Mouse (Mus musculus) MEL (cell line): Measurements from ENCODE around the gene Raver2. TPM values are rescaled to one million over a fixed set of nuclear protein-coding genes. Genes with fewer than 3 reads are reported as not detected.

ENCODE experiments used
- DNase-seq: peaks from one replicate; pipeline ENCODE4 v3.0.0; 2011; ENCODE audit warnings: low read depth, low spot score
- H3K27ac ChIP-seq: 2 replicates; pipeline ENCODE4 v1.5.1; 2012; ENCODE audit warnings: low read depth, mild to moderate bottlenecking, control low read depth, low read length, moderate library complexity; ENCODE audit not compliant: control insufficient read depth
- H3K27me3 ChIP-seq, 2 experiments: fragments of 150-350 bp in 1 of 2; sonication (generic) in 1 of 2; 2 replicates each; pipeline ENCODE4 v1.6.1; 2012; ENCODE audit warnings: low read length in 2 of 2, mild to moderate bottlenecking in 2 of 2, improper control_type of control experiment in 1 of 2, moderate library complexity in 1 of 2; ENCODE audit not compliant: insufficient read depth in 2 of 2, control insufficient read depth in 1 of 2
- H3K36me3 ChIP-seq, 2 experiments: 2 replicates each; pipeline ENCODE4 v1.6.1; 2012 to 2014; ENCODE audit warnings: low read length in 2 of 2, improper control_type of control experiment in 1 of 2, inconsistent platforms in 1 of 2, mild to moderate bottlenecking in 1 of 2; ENCODE audit not compliant: insufficient read depth in 2 of 2, control insufficient read depth in 1 of 2
- H3K4me1 ChIP-seq, 2 experiments: fragments of 150-350 bp in 1 of 2; sonication (generic) in 1 of 2; 2 replicates each; pipeline ENCODE4 v1.6.1; 2012; ENCODE audit warnings: low read length in 2 of 2, improper control_type of control experiment in 1 of 2, mild to moderate bottlenecking in 1 of 2; ENCODE audit not compliant: insufficient read depth in 2 of 2, control insufficient read depth in 1 of 2
- H3K4me3 ChIP-seq, 2 experiments: fragments of 150-350 bp in 1 of 2; sonication (generic) in 1 of 2; 2 replicates each; pipeline ENCODE4 v1.5.1; 2012; ENCODE audit warnings: low read depth in 2 of 2, low read length in 2 of 2, mild to moderate bottlenecking in 2 of 2, moderate library complexity in 2 of 2, control low read depth in 1 of 2, improper control_type of control experiment in 1 of 2; ENCODE audit not compliant: control insufficient read depth in 1 of 2, insufficient read depth in 1 of 2
- H3K79me2 ChIP-seq: 2 replicates; pipeline ENCODE4 v1.6.1; 2012; ENCODE audit warnings: mild to moderate bottlenecking, low read length, moderate library complexity; ENCODE audit not compliant: control insufficient read depth, poor library complexity, insufficient read depth
- H3K9ac ChIP-seq: 2 replicates; pipeline ENCODE4 v1.6.1; 2012; ENCODE audit warnings: low read depth, mild to moderate bottlenecking, control low read depth, low read length, moderate library complexity; ENCODE audit not compliant: control insufficient read depth, poor library complexity, severe bottlenecking
- H3K9me3 ChIP-seq: fragments of 150-350 bp; sonication (generic); replicated peaks from 2 replicates; pipeline ENCODE4 v1.6.1; 2012; ENCODE audit warnings: mild to moderate bottlenecking, low read length, improper control_type of control experiment, moderate library complexity; ENCODE audit not compliant: insufficient read depth
- BHLHE40 ChIP-seq: IDR thresholded peaks from 2 replicates; pipeline ENCODE4 v1.6.1; 2012; ENCODE audit warnings: low read depth, mild to moderate bottlenecking, inconsistent platforms, low read length, improper control_type of control experiment, borderline replicate concordance
- CHD1 ChIP-seq: IDR thresholded peaks from 2 replicates; pipeline ENCODE4 v1.6.1; 2012; ENCODE audit warnings: low read depth, mild to moderate bottlenecking, inconsistent platforms, low read length, improper control_type of control experiment
- CHD2 ChIP-seq: IDR thresholded peaks from 2 replicates; pipeline ENCODE4 v1.6.1; 2011; ENCODE audit warnings: low read length, improper control_type of control experiment
- CTCF ChIP-seq, 3 experiments: IDR thresholded peaks in 2 of 3; conservative IDR thresholded peaks in 1 of 3; 2 replicates each; pipeline ENCODE4 v1.5.1; 2011 to 2012; ENCODE audit warnings: low read length in 3 of 3, low read depth in 2 of 3, mild to moderate bottlenecking in 2 of 3, improper control_type of control experiment in 1 of 3, inconsistent platforms in 1 of 3, mixed read lengths in 1 of 3, moderate library complexity in 1 of 3; ENCODE audit not compliant: control insufficient read depth in 1 of 3, insufficient read depth in 1 of 3, poor library complexity in 1 of 3, severe bottlenecking in 1 of 3
- ELF1 ChIP-seq: IDR thresholded peaks from 2 replicates; pipeline ENCODE4 v1.6.1; 2014; ENCODE audit warnings: low read depth, mild to moderate bottlenecking, inconsistent platforms, low read length, improper control_type of control experiment, moderate library complexity
- EP300 ChIP-seq, 2 experiments: IDR thresholded peaks; 2 replicates each; pipeline ENCODE4 v1.6.1; 2011; ENCODE audit warnings: improper control_type of control experiment in 2 of 2, low read length in 2 of 2, low read depth in 1 of 2, mild to moderate bottlenecking in 1 of 2
- ETS1 ChIP-seq: IDR thresholded peaks from 2 replicates; pipeline ENCODE4 v1.6.1; 2012; ENCODE audit warnings: low read depth, mild to moderate bottlenecking, inconsistent platforms, low read length, improper control_type of control experiment, moderate library complexity
- GATA1 ChIP-seq: IDR thresholded peaks from 2 replicates; pipeline ENCODE4 v1.6.1; 2011; ENCODE audit warnings: low read depth, low read length, improper control_type of control experiment
- MAX ChIP-seq: IDR thresholded peaks from 2 replicates; pipeline ENCODE4 v1.6.1; 2011; ENCODE audit warnings: low read length, improper control_type of control experiment
- MAZ ChIP-seq: IDR thresholded peaks from 2 replicates; pipeline ENCODE4 v1.6.1; 2012; ENCODE audit warnings: low read depth, mild to moderate bottlenecking, inconsistent platforms, low read length, improper control_type of control experiment
- MXI1 ChIP-seq: IDR thresholded peaks from 2 replicates; pipeline ENCODE4 v1.6.1; 2011; ENCODE audit warnings: mild to moderate bottlenecking, low read depth, low read length, improper control_type of control experiment
- MYB ChIP-seq: IDR thresholded peaks from 2 replicates; pipeline ENCODE4 v1.6.1; 2011; ENCODE audit warnings: mild to moderate bottlenecking, low read depth, low read length, improper control_type of control experiment
- MYC ChIP-seq: IDR thresholded peaks from 2 replicates; pipeline ENCODE4 v1.6.1; 2011; ENCODE audit warnings: low read depth, mild to moderate bottlenecking, low read length, improper control_type of control experiment, moderate library complexity
- NELFE ChIP-seq: IDR thresholded peaks from 2 replicates; pipeline ENCODE4 v1.6.1; 2011; ENCODE audit warnings: low read depth, low read length, improper control_type of control experiment
- NRF1 ChIP-seq: IDR thresholded peaks from 2 replicates; pipeline ENCODE4 v1.6.1; 2014; ENCODE audit warnings: low read depth, mild to moderate bottlenecking, inconsistent platforms, low read length, improper control_type of control experiment, moderate library complexity; ENCODE audit not compliant: poor library complexity, insufficient read depth, severe bottlenecking
- POLR2A ChIP-seq, 2 experiments: IDR thresholded peaks; 2 replicates each; pipeline ENCODE4 v1.6.1; 2011 to 2012; ENCODE audit warnings: low read length in 2 of 2, mild to moderate bottlenecking in 2 of 2, control low read depth in 1 of 2, improper control_type of control experiment in 1 of 2, low read depth in 1 of 2, moderate library complexity in 1 of 2; ENCODE audit not compliant: control insufficient read depth in 1 of 2, insufficient read depth in 1 of 2, poor library complexity in 1 of 2
- POLR2AphosphoS2 ChIP-seq: IDR thresholded peaks from 2 replicates; pipeline ENCODE4 v1.6.1; 2011; ENCODE audit warnings: low read length, improper control_type of control experiment
- POLR2AphosphoS5 ChIP-seq: IDR thresholded peaks from 2 replicates; pipeline ENCODE4 v1.6.1; 2012; ENCODE audit warnings: low read depth, borderline replicate concordance, mild to moderate bottlenecking, inconsistent platforms, low read length, moderate library complexity, mixed read lengths
- RCOR1 ChIP-seq: IDR thresholded peaks from 2 replicates; pipeline ENCODE4 v1.6.1; 2012; ENCODE audit warnings: low read depth, mild to moderate bottlenecking, inconsistent platforms, low read length, improper control_type of control experiment
- SMC3 ChIP-seq: IDR thresholded peaks from 2 replicates; pipeline ENCODE4 v1.6.1; 2011; ENCODE audit warnings: low read depth, low read length, improper control_type of control experiment
- TAL1 ChIP-seq: IDR thresholded peaks from 2 replicates; pipeline ENCODE4 v1.6.1; 2012; ENCODE audit warnings: mild to moderate bottlenecking, inconsistent platforms, low read length, moderate library complexity, mixed read lengths
- TBP ChIP-seq: IDR thresholded peaks from 2 replicates; pipeline ENCODE4 v1.8.0; 2011; ENCODE audit warnings: low read depth, low read length, improper control_type of control experiment
- TCF12 ChIP-seq: IDR thresholded peaks from 2 replicates; pipeline ENCODE4 v1.6.1; 2014; ENCODE audit warnings: low read depth, mild to moderate bottlenecking, inconsistent platforms, low read length, improper control_type of control experiment, moderate library complexity
- UBTF ChIP-seq: IDR thresholded peaks from 2 replicates; pipeline ENCODE4 v1.6.1; 2012; ENCODE audit warnings: low read depth, mild to moderate bottlenecking, inconsistent platforms, low read length, improper control_type of control experiment, moderate library complexity, borderline replicate concordance; ENCODE audit not compliant: insufficient read depth
- USF1 ChIP-seq: IDR thresholded peaks from 2 replicates; pipeline ENCODE4 v1.6.1; 2014; ENCODE audit warnings: low read depth, mild to moderate bottlenecking, inconsistent platforms, low read length, improper control_type of control experiment, moderate library complexity
- ZC3H11A ChIP-seq: IDR thresholded peaks from 2 replicates; pipeline ENCODE4 v1.6.1; 2012; ENCODE audit warnings: low read depth, mild to moderate bottlenecking, inconsistent platforms, low read length, improper control_type of control experiment
- ZKSCAN1 ChIP-seq: IDR thresholded peaks from 2 replicates; pipeline ENCODE4 v1.6.1; 2012; ENCODE audit warnings: low read depth, mild to moderate bottlenecking, inconsistent platforms, low read length, improper control_type of control experiment, moderate library complexity
- ZMIZ1 ChIP-seq: IDR thresholded peaks from 2 replicates; pipeline ENCODE4 v1.6.1; 2012; ENCODE audit warnings: low read depth, mild to moderate bottlenecking, inconsistent platforms, low read length, improper control_type of control experiment, moderate library complexity
- ZNF384 ChIP-seq: IDR thresholded peaks from 2 replicates; pipeline ENCODE4 v1.6.1; 2012; ENCODE audit warnings: low read depth, mild to moderate bottlenecking, inconsistent platforms, low read length, improper control_type of control experiment
- polyA plus RNA-seq, 2 experiments: library from polyadenylated mRNA; stranded (reverse) in 1 of 2; unstranded in 1 of 2; fragments of >175 nt in 1 of 2; fragments of >200 nt in 1 of 2; gene quantifications; 2 replicates each; pipeline versions ENCODE4 v1.2.1 to v1.2.4; 2012; ENCODE audit warnings: low replicate concordance in 2 of 2, low read depth in 1 of 2; ENCODE audit not compliant: insufficient read length in 2 of 2, insufficient read depth in 1 of 2, missing spikeins in 1 of 2
- total RNA-seq: library from RNA; depleted of rRNA; stranded (reverse); fragments of 300-350 nt; gene quantifications from 2 replicates; pipeline ENCODE4 v1.2.3, GENCODE M21; 2012

Raver2 gene
- total and polyA plus RNA-seq, 3 experiments: 0.03 to 0.04 TPM; not detected in 1

GRCm38 (mm10) chr4:101197421-101198170, 128.8 kb downstream of the Raver2 start:
- Histone ChIP-seq H3K9me3 (no peaks in the 10 kb centered on the region), H3K9ac (no peak overlapping the region), H3K27me3 (no peaks in the 10 kb centered on the region), H3K79me2 (peaks cover 7% of the 10 kb centered on the region; the same call in 1 of the 2 replicates), H3K27ac (no peak overlapping the region; the same call in 1 of the 2 replicates), H3K4me3 (no peak overlapping the region), H3K4me1 (peaks cover 18 to 23% of the 10 kb centered on the region in 2 experiments), H3K36me3 (peaks cover 4 to 34% of the 10 kb centered on the region in 2 experiments)
- TF ChIP-seq GATA1: no peak
- TF ChIP-seq POLR2AphosphoS2: no peak
- TF ChIP-seq BHLHE40: no peak
- no peak for TF ChIP-seq NRF1
- TF ChIP-seq CTCF (IDR thresholded peaks at IDR 0.05 in 2 of 3, conservative IDR thresholded peaks at IDR 0.05 in 1 of 3; ENCODE audit: control insufficient read depth in 1 of 3, insufficient read depth in 1 of 3, low read depth in 2 of 3, low read length in 3 of 3, poor library complexity in 1 of 3, severe bottlenecking in 1 of 3): no peak
- no peak for TF ChIP-seq NELFE
- no peak for TF ChIP-seq USF1
- no peak for TF ChIP-seq TAL1
- TF ChIP-seq ZC3H11A: no peak
- peak; percentile 16 for DNase-seq

- Histone ChIP-seq H3K79me2 (peaks cover 7% of the 10 kb centered on the region; the same call in 1 of the 2 replicates), H3K27ac (no peak overlapping the region; the same call in 1 of the 2 replicates), H3K36me3 (peaks cover 0 to 27% of the 10 kb centered on the region in 2 experiments; a peak in 2 of 4 replicates), H3K4me3 (no peak overlapping the region), H3K9me3 (no peaks in the 10 kb centered on the region), H3K27me3 (no peaks in the 10 kb centered on the region), H3K9ac (no peak overlapping the region), H3K4me1 (peaks cover 12 to 18% of the 10 kb centered on the region in 2 experiments)
- peak; percentile 83 for DNase-seq
- TF ChIP-seq TBP (no peak), ZMIZ1 (no peak), POLR2AphosphoS5 (no peak), MYB (no peak), CHD1 (no peak), ETS1 (0 out of 2 replicates have a peak, but pooled peaks have one; percentile 18), RCOR1 (no peak), TAL1 (peak; percentile 33; the same call in 1 of the 2 replicates), POLR2A (IDR thresholded peaks at IDR 0.05; ENCODE audit: control insufficient read depth in 1 of 2, insufficient read depth in 1 of 2, low read depth in 1 of 2, low read length in 2 of 2, poor library complexity in 1 of 2) (no peak), UBTF (no peak), EP300 (IDR thresholded peaks at IDR 0.05; ENCODE audit: low read depth in 1 of 2, low read length in 2 of 2) (peak; percentile 44 to 50; a peak in 3 of 4 replicates), NELFE (no peak), MYC (peak; percentile 68; the same call in 1 of the 2 replicates), USF1 (no peak), GATA1 (peak; percentile 58), MXI1 (0 out of 2 replicates have a peak, but pooled peaks have one; percentile 42), TCF12 (peak; percentile 55; the same call in 1 of the 2 replicates), ZKSCAN1 (no peak), SMC3 (no peak), ZNF384 (no peak), CHD2 (no peak), MAZ (no peak), NRF1 (no peak), MAX (no peak), CTCF (IDR thresholded peaks at IDR 0.05 in 2 of 3, conservative IDR thresholded peaks at IDR 0.05 in 1 of 3; ENCODE audit: control insufficient read depth in 1 of 3, insufficient read depth in 1 of 3, low read depth in 2 of 3, low read length in 3 of 3, poor library complexity in 1 of 3, severe bottlenecking in 1 of 3) (peak in 2 of 3 experiments; percentile 14 to 29; a peak in 2 of 6 replicates), ELF1 (no peak), POLR2AphosphoS2 (no peak)
These were observed 129.6 kb downstream of the Raver2 start for GRCm38 (mm10) chr4:101198333-101198732.
